Mouse (Mus musculus) right cerebral cortex, adult 2 months (tissue): ENCODE data around the gene Slc15a4.

ENCODE experiments used
- DNase-seq, 2 experiments: peaks; one replicate each; pipeline ENCODE4 v3.0.0; 2021 to 2022; ENCODE audit warnings: low spot score in 2 of 2

Slc15a4 gene

GRCm38 (mm10) chr5:127632167-127633145 lies at the start of gene Slc15a4, which contains the start of gene Glt1d1:
Gene Slc15a4, minus strand, starts transcription at chr5:127632897.
Gene Glt1d1, plus strand, starts transcription at chr5:127632262.
- DNase-seq = peak; percentile 49 to 56

GRCm38 (mm10) chr5:127678501-127678900 lies 45.8 kb upstream of the Slc15a4 start:
- DNase-seq = no peak

GRCm38 (mm10) chr5:127677561-127677960 lies 44.9 kb upstream of the Slc15a4 start:
- no peak for DNase-seq

- no peak for DNase-seq
Observed at GRCm38 (mm10) chr5:127673913-127674312, 41.2 kb upstream of the Slc15a4 start.

GRCm38 (mm10) chr5:127660979-127661378 lies 28.3 kb upstream of the Slc15a4 start:
- DNase-seq = no peak

- no peak for DNase-seq
Observed at GRCm38 (mm10) chr5:127660267-127660666, 27.6 kb upstream of the Slc15a4 start.

DNA sequence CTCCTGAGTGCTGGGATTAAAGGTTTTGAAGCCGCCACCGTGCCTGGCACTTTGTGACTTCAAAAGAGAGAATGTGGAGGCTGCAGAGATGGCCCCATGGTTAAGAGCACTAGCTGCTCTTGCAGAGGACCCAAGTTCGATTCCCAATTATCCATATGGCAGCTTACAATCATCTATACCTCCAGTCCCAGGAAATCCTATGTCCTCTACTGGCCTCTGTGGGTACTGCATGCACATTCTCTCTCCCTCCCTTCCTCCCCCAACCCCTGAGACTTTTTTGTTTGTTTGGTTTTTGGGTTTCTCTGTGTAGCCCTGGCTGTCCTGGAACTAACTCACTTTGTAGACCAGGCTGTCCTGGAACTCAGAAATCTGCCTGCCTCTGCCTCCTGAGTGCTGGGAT lies 26.6 kb upstream of the Slc15a4 start:
- DNase-seq = no peak

- DNase-seq = no peak
Observed at GRCm38 (mm10) chr5:127658257-127658656, 25.6 kb upstream of the Slc15a4 start.

GRCm38 (mm10) chr5:127649077-127649476 lies 16.4 kb upstream of the Slc15a4 start:
- DNase-seq = peak in 1 of 2 experiments; percentile 8

DNA sequence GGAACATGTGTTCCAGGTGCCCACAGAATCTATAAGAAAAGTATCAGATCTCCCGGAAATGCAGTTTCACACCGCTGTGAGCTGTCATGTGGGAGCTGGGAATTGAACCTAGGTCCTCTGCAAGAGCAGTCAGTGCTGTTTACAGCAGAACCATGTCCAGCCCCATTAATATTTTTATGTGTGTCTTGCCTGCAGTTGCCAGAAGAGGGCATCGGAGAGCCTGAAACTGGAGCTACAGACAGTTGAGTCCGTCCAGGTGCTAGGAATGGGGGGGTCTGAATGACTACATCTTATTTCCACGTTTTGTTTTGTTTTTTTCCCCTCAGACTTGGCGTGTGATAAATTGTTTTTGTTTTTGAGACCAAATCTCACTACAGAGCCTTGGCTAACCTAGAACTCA lies 15.3 kb upstream of the Slc15a4 start:
- DNase-seq = peak; percentile 57 to 65

- no peak for DNase-seq
Observed at GRCm38 (mm10) chr5:127641185-127641958, 8.7 kb upstream of the Slc15a4 start.

GRCm38 (mm10) chr5:127640359-127640758 lies 7.7 kb upstream of the Slc15a4 start:
- no peak for DNase-seq

DNA sequence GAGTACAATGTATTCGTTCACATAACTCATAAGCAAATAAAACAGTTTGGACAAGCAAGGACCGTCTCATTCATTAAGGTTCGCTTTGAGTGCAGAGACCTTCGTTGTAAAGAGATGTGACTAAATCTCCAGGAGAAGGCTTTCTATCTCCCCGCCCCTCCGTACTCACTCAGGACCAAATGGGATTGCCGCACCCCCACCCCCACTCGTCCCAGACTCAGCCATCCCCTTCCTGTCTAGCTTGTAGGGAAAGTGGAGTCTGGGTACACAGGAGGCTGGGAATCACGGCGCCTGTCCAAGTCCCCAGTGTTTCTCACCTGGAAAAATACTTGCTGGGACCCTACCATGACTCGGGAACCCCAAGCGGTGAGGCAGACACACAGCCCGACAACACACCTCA lies 6.9 kb upstream of the Slc15a4 start:
- no peak for DNase-seq

DNA sequence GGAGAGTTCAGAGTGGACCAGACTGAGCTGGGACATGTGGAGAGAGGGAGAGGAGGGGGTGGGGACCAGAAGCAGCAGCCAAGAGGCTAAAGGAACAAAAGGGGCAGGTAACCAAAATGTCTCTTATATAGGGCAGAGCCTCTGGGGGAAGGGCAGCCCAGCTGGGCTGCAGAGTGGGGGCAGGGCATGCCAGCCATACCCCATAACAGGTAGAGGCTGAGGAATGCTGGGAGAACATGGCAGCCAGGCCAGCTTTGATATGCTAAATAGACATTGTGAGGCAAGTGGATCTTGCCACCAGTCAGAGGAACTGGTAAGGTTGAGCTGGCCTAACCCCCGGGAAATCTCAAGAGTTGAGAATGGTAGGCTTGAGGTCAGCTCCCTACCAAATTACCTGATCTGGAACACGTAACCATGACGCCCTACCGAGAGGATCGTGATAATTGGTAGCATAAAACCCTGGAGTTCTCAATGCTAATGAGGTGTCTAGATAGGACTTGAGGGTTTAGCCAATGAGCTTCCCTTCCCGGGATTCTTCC lies 6.4 kb upstream of the Slc15a4 start:
- DNase-seq = no peak

DNA sequence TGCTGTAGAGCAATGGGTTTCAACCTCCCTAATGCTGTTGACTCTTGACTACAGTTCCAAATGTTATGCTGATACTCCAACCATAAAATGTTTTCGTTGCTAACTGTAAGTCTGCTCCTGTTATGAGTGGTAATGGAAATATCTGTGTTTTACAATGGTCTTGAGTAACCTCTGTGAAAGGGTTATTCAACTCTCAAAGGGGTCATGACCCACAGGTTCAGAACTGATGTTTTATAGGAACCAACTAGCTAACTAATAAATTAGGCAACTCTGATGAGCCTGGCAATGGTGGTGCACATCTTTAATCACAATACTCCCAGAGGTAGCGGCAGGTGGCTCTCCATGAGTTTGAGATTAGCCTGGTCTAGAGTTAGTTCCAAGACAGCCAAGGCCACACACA lies 5.5 kb upstream of the Slc15a4 start:
- no peak for DNase-seq

DNA sequence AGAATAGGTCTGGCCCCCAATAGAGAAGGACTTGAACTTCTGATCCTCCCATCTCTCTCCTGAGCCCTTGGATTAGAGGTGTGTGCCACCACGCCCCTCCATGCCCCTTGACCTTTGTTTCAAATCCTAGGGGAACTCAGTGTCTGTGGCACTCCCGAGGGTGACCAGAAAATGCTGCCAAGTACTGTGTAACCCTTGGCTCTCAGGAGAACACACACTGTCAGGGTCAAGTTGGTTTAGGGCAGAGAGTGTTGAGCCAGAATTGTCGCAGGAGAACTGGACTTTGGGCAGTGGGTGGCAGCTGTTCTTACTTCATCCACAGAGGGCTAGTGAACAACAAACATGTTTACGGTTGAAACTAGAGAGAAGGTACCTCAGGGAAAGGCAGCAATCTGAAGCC lies 4.9 kb upstream of the Slc15a4 start:
- DNase-seq = no peak

DNA sequence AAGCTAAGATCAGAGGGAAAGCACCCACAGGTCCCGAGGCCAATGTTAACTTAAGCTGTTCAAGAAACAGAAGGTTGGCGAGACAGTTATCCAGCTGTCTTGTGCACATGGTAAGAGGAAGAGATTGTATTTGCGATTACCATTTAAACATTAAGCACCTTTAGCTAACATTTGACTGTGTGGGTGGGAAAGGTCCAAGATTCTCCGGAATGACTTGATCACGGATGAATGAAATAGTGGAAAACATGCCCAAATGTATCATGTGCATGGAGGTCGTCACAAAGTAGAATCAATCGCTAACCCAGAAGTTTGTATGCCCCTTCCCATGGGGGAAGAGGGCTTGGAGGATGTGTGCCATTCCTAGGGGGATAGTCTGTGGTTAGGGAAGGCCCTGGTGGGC lies 969 bp upstream of the Slc15a4 start:
- DNase-seq = no peak

GRCm38 (mm10) chr5:127633188-127633587 lies 491 bp upstream of the Slc15a4 start:
- DNase-seq = no peak

DNA sequence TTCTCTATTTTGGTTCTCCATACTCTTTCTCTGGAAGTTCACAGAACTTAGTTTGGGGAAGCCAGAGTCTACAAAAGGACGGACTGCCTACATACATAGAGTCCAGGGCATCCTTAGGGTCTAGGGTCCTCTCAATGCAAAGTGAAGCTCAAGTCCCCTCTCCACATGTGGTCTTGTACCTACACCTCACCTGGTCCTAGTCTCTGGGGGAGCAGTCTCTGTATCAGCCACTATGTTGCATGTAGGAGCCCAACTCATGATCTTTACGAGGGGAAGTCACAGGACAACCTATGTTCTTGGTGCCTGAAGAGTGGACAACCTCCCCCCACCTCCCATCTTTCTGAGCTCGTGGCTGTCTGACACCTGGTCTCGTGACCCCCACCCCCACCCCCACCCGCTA lies 1.0 kb downstream of the Slc15a4 start:
- no peak for DNase-seq

- DNase-seq = no peak
Observed at GRCm38 (mm10) chr5:127627242-127627641, 5.5 kb downstream of the Slc15a4 start.

DNA sequence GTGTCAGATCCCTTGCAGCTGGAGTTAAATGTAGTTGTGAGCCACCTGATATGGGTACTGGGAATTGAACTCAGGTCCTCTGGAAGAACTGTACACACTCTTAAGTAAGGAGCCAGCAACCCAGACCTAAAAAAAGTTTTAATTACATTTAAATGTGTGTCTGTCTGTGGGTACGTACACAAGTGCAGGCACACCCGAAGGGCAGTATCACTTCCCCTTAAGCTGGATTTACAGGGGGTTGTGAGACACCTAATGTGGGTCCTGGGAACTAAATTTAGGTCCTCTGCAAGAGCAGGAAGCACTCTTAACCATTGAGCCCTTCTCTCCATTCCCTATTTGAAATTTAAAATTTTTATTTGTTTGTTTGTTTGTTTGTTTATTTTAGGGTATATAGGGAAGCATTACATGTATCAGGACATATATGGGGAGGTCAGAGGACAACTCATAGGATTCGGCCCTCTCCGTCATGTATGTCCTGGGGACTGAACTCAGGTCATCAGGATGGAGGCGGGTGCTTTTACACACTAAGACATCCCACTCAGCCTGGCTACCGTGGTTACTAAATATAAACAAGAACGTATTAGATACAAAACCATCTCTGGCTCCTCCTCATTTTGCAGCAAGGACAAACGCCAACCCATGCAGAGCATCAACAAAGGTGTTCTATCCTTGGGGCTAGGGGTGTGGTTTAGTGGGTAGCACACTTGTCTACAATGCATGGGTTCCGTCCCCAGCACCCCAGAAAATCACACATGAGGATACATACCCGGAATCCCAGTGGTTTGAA lies 8.1 kb downstream of the Slc15a4 start:
- no peak for DNase-seq

DNA sequence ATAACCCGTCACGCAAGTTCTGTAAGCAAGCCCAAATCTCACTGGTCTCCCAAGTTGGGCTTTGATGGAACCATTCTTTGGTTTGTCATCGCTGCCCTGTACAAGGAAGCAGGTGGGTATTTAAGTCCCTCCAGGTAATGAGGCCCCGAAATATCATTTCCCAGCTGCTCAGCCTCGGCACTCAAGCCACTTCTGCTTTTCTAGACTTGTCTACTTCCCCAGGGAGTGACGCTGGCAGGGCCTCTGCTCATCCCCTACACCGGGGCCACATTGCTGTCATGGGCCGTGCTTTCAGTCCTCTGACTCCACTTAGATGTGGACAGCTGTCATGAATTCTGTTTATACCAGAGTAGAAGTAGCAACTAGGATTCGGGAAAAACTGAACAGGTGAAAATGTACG lies 11.6 kb downstream of the Slc15a4 start:
- no peak for DNase-seq
